Mouse (Mus musculus) testis, adult 10 weeks (tissue): Measurements from ENCODE around the gene Med25. TPM values are rescaled to one million over a fixed set of nuclear protein-coding genes. Genes with fewer than 3 reads are reported as not detected.

Experiments used
- polyA plus RNA-seq: library from polyadenylated mRNA; stranded (reverse); fragments of 350-450 nt; fragmentation: Illumina TruSeq; extraction: RNeasy Lipid Tissue Mini Kit (QIAGEN cat#74804); gene quantifications from one replicate; pipeline ENCODE4 v1.2.3, GENCODE M21; 2014; ENCODE audit warnings: low read depth, low replicate concordance

Med25 gene
- 2.0 TPM for polyA plus RNA-seq

DNA sequence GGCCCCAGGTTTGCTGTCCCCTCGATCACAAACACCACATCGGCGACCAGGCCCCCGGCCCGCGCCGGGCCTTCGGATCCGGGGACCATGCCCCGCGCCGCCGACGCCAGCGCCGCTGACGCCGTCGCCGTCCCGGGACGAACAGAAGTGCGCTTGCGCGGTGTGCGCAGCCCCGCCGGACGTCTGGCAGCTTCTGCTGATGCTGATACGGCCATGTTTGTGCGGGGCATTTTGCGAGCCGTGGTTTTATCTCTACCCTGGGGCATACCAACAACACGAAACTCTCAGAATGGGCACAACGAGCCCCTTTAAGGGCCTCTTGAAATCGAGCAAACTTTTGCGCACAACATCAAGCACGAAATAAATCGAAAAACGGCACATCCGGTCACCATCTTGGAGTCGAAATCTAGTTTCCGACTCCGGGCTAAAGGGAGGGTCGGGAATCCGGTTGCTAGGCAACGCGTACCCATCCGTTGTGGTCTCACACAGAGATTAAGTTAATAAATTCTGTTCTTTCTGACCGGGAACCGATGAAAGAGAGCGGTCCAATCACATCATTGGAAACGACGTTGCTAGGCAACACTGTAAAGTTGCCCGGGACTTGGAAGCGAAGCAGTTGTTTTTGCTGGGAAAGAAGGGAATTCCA, at the start of gene Med25:
TSS of gene Med25 (minus strand) at position 437 of the 646 bp plus-strand sequence.

DNA sequence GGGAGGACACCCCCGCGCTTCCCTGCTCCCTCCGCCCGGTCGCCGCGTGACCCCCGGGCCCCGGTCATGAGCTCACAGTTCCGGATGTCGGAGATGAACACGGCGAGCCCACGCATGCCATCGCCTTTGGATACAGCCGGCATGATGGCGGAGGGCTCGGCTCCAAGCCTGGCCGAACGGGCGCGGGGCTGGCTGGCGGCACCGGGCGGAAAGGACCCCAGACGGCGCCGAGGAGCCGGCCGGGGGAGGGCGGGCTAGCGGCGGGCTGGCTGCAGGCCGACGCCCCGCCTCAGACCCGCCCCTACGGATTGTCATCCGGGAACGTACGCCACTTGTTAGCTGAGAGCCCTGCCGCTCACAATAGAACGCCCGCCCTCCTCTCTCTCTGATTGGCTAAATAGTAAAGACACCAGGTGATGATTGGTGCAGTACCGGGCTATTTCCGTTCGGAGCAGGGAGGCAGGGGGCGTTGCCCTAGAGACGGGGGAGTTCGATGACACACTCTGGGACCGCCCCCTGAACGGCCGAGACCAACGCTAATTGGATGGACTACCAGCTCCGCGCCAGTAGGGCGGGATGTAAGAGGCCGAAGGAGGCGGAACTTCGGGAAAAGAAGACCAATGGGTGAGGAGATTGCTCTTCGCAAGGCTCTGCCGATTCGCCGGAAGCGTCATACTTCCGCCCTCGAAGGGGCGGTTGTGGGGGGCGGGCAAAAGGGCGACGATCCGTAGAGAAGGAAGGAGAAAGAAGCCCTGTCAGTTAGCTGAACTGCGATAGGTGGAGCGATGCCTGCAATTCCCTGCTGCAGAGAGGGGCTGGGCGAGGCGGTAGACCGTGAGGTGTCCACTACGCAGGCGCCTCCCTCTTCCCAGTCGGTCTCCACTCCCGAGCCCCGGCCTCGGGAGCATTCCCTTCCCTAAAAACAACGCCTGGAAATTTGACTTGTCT, 37.0 kb upstream of the Med25 start, which contains the start of gene Ap2a1:
TSS of gene Ap2a1 (minus strand) at position 293 of the 948 bp plus-strand sequence.

GRCm38 (mm10) chr7:44895593-44896434, 3.3 kb upstream of the Med25 start, which contains the start of gene Fuz:
Gene Fuz, plus strand, starts transcription at chr7:44896079.

DNA sequence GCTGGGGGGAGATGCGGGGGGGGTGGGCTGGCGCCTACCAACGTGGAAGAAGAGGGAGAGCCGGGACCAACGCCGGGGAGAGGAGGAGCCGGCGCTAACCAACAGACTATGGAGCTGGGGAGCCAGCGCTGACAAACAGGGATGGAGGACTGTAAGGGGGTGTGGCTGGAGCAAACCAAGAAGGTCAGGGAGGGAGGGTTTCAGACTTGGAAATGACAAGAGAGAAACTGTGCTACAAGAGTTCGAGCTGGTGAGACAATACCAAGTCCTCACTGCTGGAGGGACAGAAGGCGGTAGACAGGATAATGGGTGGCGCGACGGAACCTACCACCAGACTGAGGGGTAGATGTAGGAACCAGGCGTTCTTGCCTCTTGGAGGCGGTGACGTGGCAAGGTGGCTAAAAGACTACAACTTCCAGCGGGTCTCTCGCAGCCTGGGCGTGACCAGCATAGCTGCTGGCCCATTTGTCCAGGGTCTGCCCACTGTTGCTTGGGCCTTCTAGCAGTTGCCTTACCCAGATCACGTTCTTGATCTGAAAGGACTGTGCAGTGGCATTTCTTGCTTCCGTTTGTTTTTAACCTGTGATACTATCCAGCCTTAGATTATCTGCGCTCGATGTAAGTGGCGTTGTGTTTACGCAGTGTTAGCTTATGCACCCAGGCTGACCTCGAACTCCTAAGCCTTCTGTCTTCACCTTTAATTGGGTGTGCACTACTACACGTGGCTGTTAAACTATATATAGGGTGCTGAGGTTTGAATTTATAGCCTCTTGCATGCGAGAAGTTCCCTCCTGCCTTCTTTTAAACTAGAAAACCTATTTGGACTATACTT, 22.6 kb downstream of the Med25 start, which contains the start of gene Ptov1:
TSS of gene Ptov1 (minus strand) at position 92 of the 832 bp plus-strand sequence.

GRCm38 (mm10) chr7:44857042-44857552, 35.4 kb downstream of the Med25 start, which contains the start of gene Pnkp:
Gene Pnkp, plus strand, starts transcription at chr7:44857139.

GRCm38 (mm10) chr7:44848561-44849415, 43.7 kb downstream of the Med25 start, which contains the start of the genes Akt1s1 and Tbc1d17:
Gene Akt1s1, plus strand, starts transcription at chr7:44848991.
Gene Tbc1d17, minus strand, starts transcription at chr7:44849079.

Other genes starting within 250 kb of the Med25 start
- 0.07 TPM for gene Myh14, start 221.9 kb downstream of the Med25 start, polyA plus RNA-seq
- 343 TPM for gene Izumo2, start 184.0 kb downstream of the Med25 start, polyA plus RNA-seq
- 27.7 TPM for gene Vrk3, start 144.3 kb downstream of the Med25 start, polyA plus RNA-seq
- gene Zfp473, start 141.7 kb downstream of the Med25 start, polyA plus RNA-seq, result 3.0 TPM
- gene Nup62, start 76.6 kb downstream of the Med25 start, polyA plus RNA-seq, result 15.5 TPM
- gene Il4i1, start 76.3 kb downstream of the Med25 start, polyA plus RNA-seq, result 11.4 TPM
- 3.0 TPM for gene Atf5, start 76.1 kb downstream of the Med25 start, polyA plus RNA-seq
- gene Akt1s1, start 43.7 kb downstream of the Med25 start, polyA plus RNA-seq, result 1.2 TPM
- gene Tbc1d17, start 43.6 kb downstream of the Med25 start, polyA plus RNA-seq, result 0.98 TPM
- gene Pnkp, start 35.6 kb downstream of the Med25 start, polyA plus RNA-seq, result 0.71 TPM
- gene Ptov1, start 22.9 kb downstream of the Med25 start, polyA plus RNA-seq, result 0.32 TPM
- gene Fuz, start 3.4 kb upstream of the Med25 start, polyA plus RNA-seq, result 9.9 TPM
- gene Ap2a1, start 36.8 kb upstream of the Med25 start, polyA plus RNA-seq, result 104 TPM
- 11.2 TPM for gene Tsks, start 50.5 kb upstream of the Med25 start, polyA plus RNA-seq
- 9.3 TPM for gene Cpt1c, start 82.1 kb upstream of the Med25 start, polyA plus RNA-seq
- gene Prmt1, start 93.9 kb upstream of the Med25 start, polyA plus RNA-seq, result 8.0 TPM
- 18.4 TPM for gene Irf3, start 104.9 kb upstream of the Med25 start, polyA plus RNA-seq
- gene Bcl2l12, start 106.0 kb upstream of the Med25 start, polyA plus RNA-seq, result 1.5 TPM
- gene Scaf1, start 123.7 kb upstream of the Med25 start, polyA plus RNA-seq, result 3.3 TPM
- 1.8 TPM for gene Rras, start 125.2 kb upstream of the Med25 start, polyA plus RNA-seq
- gene Prr12, start 160.2 kb upstream of the Med25 start, polyA plus RNA-seq, result 0.24 TPM
- gene Nosip, start 169.7 kb upstream of the Med25 start, polyA plus RNA-seq, result 4.6 TPM
- gene Prrg2, start 170.0 kb upstream of the Med25 start, polyA plus RNA-seq, result 2.7 TPM
- gene Rcn3, start 199.5 kb upstream of the Med25 start, polyA plus RNA-seq, result not detected
- gene Fcgrt, start 211.1 kb upstream of the Med25 start, polyA plus RNA-seq, result 1.4 TPM
- gene Rps11, start 231.7 kb upstream of the Med25 start, polyA plus RNA-seq, result 157 TPM
- gene Rpl13a, start 236.0 kb upstream of the Med25 start, polyA plus RNA-seq, result 133 TPM
- gene Gm45713, start 243.5 kb upstream of the Med25 start, polyA plus RNA-seq, result not detected
- gene Flt3l, start 243.7 kb upstream of the Med25 start, polyA plus RNA-seq, result 1.5 TPM